Mouse (Mus musculus): ENCODE measurements around the gene Gstm4. TPM values are rescaled to one million over a fixed set of nuclear protein-coding genes. Genes with fewer than 3 reads are reported as not detected.

Gstm4 gene
- polyA plus RNA-seq, 1 experiment from 2014 or later: 12.1 TPM

DNA sequence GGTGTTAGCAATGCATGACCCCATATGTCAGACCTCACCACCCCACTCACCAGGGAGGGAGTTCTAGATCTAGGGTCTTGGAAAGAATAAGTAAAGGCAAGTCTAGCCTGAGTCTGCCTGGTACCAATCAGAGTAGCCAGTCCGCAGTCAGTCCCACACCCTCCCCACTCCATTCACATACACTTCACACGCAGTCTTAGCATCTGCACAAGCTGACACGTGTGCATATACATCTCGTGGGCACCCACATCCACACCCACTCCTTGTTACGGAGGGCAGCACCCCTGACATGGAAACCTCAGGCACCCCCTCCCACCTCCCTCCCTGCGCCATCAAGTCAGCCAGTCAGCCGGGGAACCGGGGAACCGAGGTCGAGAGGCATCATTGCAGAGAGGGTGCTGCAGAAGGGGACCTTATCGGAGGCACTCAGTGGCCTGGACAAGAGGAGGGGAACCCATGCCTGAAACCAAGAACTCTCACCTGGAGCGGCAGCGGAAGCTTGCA lies 40.1 kb upstream of the Gstm4 start:
- H3K27me3 ChIP-seq: no peaks in the 10 kb centered on the region
- peak; percentile 39 for ATAC-seq (ENCODE audit: low FRiP score)
- H3K4me2 ChIP-seq (replicated peaks): peak overlapping the region; percentile 100
- peaks cover 7% of the 10 kb centered on the region; the same call in 1 of the 2 replicates for H3K36me3 ChIP-seq
- peaks cover 57% of the 10 kb centered on the region for H3K4me1 ChIP-seq
- no peaks in the 10 kb centered on the region for H3K9me3 ChIP-seq (replicated peaks)
- H3K9ac ChIP-seq: peak overlapping the region; percentile 78
- peak overlapping the region; percentile 63 for H3K4me3 ChIP-seq
- 13% methylated on average over 13 of the region's 13 CpGs for WGBS
- H3K27ac ChIP-seq: peak overlapping the region; percentile 90

DNA sequence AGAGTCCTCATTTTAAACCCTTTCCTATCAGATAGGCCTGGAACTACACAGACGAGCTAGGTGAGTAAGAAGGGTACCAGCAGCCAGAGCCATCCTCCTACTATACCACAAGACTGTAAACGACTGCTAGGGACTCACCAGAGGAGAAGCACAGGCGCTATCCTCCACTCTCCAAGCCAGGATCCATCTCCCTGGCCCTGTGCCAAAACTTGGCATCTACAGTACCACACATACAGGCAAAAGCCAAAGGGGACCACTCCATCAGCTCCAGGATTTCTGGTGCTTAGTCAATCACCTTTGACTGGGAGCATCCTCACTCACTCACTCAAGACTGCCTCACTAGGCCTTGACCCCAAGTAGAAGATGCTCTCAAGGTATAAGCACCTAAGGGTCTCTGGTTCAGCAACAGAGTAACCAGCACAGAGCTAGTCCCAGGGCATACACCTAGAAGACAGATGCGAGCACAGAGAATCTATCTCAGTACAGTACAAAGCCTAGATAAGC lies 39.3 kb upstream of the Gstm4 start:
- no peak overlapping the region for H3K27ac ChIP-seq
- H3K4me2 ChIP-seq (replicated peaks): peak overlapping the region; percentile 100
- WGBS: 82% methylated on average over 4 of the region's 4 CpGs
- H3K4me3 ChIP-seq: no peak overlapping the region
- no peak for ATAC-seq (ENCODE audit: low FRiP score)
- H3K27me3 ChIP-seq: no peaks in the 10 kb centered on the region
- H3K4me1 ChIP-seq: peaks cover 51% of the 10 kb centered on the region
- H3K9ac ChIP-seq: no peak overlapping the region
- H3K9me3 ChIP-seq (replicated peaks): no peaks in the 10 kb centered on the region
- peaks cover 11% of the 10 kb centered on the region for H3K36me3 ChIP-seq

DNA sequence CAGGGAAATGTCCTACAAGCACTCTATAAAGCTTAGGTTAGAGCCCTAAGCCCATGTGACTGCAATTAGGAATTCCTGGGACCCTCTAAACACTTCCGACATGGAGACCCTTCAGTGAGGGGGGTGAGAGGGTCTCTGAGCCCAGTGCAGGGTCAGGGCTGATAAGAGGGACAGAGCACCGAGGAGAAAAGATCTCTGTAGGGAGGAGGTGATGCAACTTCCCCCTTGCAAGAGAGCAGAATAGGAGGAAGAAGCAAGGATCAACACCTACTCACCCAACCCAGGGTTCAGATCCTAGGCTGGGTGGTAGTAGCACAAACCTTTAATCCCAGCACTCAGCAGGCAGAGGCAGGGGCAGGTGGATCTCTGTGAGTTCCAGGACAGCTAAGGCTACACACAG lies 38.5 kb upstream of the Gstm4 start:
- H3K4me2 ChIP-seq (replicated peaks): no peak overlapping the region
- peaks cover 17% of the 10 kb centered on the region for H3K36me3 ChIP-seq
- no peaks in the 10 kb centered on the region for H3K9me3 ChIP-seq (replicated peaks)
- ATAC-seq (ENCODE audit: low FRiP score): no peak
- no peak overlapping the region for H3K27ac ChIP-seq
- H3K4me1 ChIP-seq: peaks cover 49% of the 10 kb centered on the region
- H3K27me3 ChIP-seq: no peaks in the 10 kb centered on the region
- no peak overlapping the region for H3K4me3 ChIP-seq
- WGBS: 55% methylated on average over 2 of the region's 2 CpGs
- H3K9ac ChIP-seq: 0 out of 2 replicates have a peak overlapping the region, but pooled peaks have one; percentile 9

- Histone ChIP-seq H3K27ac (no peak overlapping the region), H3K4me3 (no peak overlapping the region), H3K9ac (peak overlapping the region; percentile 9; the same call in 1 of the 2 replicates), H3K4me1 (peaks cover 49% of the 10 kb centered on the region), H3K36me3 (peaks cover 25% of the 10 kb centered on the region), H3K4me2 (replicated peaks) (no peak overlapping the region), H3K9me3 (replicated peaks) (no peaks in the 10 kb centered on the region), H3K27me3 (no peaks in the 10 kb centered on the region)
- ATAC-seq (ENCODE audit: low FRiP score): no peak
- 78% methylated on average over 1 of the region's 1 CpGs for WGBS
These were observed 37.7 kb upstream of the Gstm4 start for GRCm38 (mm10) chr3:108082251-108082875.

GRCm38 (mm10) chr3:108081681-108082080 lies 37.0 kb upstream of the Gstm4 start:
- no peak overlapping the region for H3K4me2 ChIP-seq (replicated peaks)
- WGBS: 77% methylated on average over 4 of the region's 4 CpGs
- no peak for ATAC-seq (ENCODE audit: low FRiP score)

DNA sequence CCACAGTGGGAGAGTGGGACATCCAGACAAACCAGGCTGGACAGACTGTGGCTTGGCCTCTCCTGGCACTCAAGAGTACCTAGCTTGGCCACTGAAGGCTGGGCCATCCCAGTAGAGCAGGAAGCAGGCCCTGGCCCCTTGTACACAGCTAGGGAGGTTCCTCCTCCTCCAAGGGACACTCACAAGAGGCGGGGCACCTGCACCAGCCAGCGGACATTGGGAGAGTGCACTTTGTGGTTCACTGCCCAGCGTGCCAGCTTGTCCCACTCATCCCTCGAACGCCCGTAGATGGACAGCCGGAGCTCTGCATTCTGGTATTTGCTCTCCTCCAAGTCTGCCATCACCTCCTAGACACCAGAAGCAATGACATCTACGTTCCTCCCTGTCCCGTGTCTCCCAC lies 32.1 kb upstream of the Gstm4 start:
- peaks cover 12% of the 10 kb centered on the region; the same call in 1 of the 2 replicates for H3K4me1 ChIP-seq

More at GRCm38 (mm10) chr3:108081681-108082080, 37.0 kb upstream of the Gstm4 start:
- Histone ChIP-seq H3K9me3 (replicated peaks) (no peaks in the 10 kb centered on the region), H3K4me1 (peaks cover 48% of the 10 kb centered on the region), H3K4me3 (no peak overlapping the region), H3K9ac (no peak overlapping the region), H3K27me3 (no peaks in the 10 kb centered on the region), H3K27ac (no peak overlapping the region), H3K36me3 (peaks cover 32% of the 10 kb centered on the region)

DNA sequence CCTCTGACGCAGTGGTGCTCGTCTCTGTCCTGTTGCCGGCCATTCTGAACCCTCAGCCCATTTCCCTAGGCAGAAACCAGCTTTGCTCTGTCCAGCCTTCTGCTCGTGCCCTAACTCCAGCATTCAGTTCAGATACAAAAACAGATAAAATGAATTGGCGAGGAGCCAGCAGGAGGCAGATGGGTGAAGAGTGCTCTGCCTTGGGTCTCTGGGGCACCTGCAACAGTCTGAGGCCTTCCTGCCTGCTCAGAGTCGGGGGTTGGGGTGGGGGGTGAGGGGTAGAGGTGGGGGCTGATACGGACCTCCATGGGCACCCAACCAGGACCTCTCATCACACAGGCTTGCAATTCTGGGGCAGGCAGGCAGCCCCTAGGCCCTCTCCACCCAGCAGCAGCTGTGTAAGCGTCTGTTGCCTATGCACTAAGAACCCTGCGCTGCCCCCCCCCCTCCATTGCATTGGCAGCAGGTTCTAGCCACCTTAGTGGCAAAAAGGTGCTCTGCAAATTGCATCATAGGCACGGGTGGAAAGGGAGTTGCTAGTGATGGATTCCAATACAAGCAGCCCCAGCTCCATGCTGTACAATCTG lies 28.4 kb upstream of the Gstm4 start:
- Histone ChIP-seq H3K4me2 (replicated peaks) (no peak overlapping the region), H3K27me3 (no peaks in the 10 kb centered on the region), H3K4me1 (peaks cover 8% of the 10 kb centered on the region; the same call in 1 of the 2 replicates), H3K27ac (no peak overlapping the region), H3K4me3 (no peak overlapping the region), H3K36me3 (peaks cover 42% of the 10 kb centered on the region), H3K9me3 (replicated peaks) (no peaks in the 10 kb centered on the region), H3K9ac (no peak overlapping the region)
- peak; percentile 33; the same call in 1 of the 2 replicates for ATAC-seq (ENCODE audit: low FRiP score)
- WGBS: 64% methylated on average over 10 of the region's 10 CpGs

More for the DNA sequence above, 32.1 kb upstream of the Gstm4 start:
- Histone ChIP-seq H3K27ac (no peak overlapping the region), H3K4me3 (no peak overlapping the region), H3K9me3 (replicated peaks) (no peaks in the 10 kb centered on the region), H3K36me3 (peaks cover 60% of the 10 kb centered on the region), H3K9ac (no peak overlapping the region), H3K4me2 (replicated peaks) (no peak overlapping the region), H3K27me3 (no peaks in the 10 kb centered on the region)
- WGBS: 95% methylated on average over 9 of the region's 9 CpGs
- ATAC-seq (ENCODE audit: low FRiP score): no peak

GRCm38 (mm10) chr3:108070295-108071293 lies 25.9 kb upstream of the Gstm4 start:
- H3K36me3 ChIP-seq: peaks cover 17% of the 10 kb centered on the region
- WGBS: 71% methylated on average over 10 of the region's 10 CpGs
- peaks cover 8% of the 10 kb centered on the region; the same call in 1 of the 2 replicates for H3K4me1 ChIP-seq
- no peak overlapping the region for H3K4me2 ChIP-seq (replicated peaks)
- H3K27ac ChIP-seq: no peak overlapping the region
- H3K4me3 ChIP-seq: no peak overlapping the region
- H3K9ac ChIP-seq: no peak overlapping the region
- H3K9me3 ChIP-seq (replicated peaks): no peaks in the 10 kb centered on the region
- ATAC-seq (ENCODE audit: low FRiP score): no peak
- H3K27me3 ChIP-seq: no peaks in the 10 kb centered on the region

DNA sequence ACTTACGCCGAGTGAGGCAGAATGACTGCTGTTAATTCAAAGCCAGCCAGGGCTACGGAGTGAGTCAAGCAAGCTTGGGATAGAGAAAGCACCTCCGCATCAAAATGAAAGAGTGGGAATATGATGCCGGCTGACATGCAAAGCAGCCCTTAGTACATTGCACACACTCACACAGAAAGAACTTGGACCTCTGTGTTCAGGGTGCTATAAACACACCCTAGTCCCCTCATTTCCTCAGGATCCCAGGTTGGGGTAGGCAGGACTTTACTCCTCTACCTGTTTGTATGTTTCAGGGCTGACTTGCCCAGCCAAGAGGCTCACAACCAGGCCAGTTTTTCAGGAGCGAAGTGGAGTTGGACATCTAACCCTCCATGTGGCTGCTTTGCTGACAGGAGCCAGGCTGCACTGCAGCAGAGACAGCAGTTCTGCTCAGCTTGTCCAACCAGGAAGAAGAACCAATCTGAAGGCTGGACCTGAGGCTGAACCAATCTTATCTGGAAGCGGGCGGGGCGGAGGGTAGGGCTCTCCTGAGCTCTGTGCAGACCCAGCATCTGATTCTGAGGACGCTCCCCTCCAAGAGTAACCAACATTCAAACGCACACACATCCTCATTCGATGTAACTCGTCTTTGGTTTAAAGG lies 24.7 kb upstream of the Gstm4 start:
- 75% methylated on average over 13 of the region's 13 CpGs for WGBS
- no peak overlapping the region for H3K4me2 ChIP-seq (replicated peaks)
- H3K9ac ChIP-seq: no peak overlapping the region
- no peak overlapping the region for H3K4me3 ChIP-seq
- H3K27me3 ChIP-seq: no peaks in the 10 kb centered on the region
- peaks cover 8% of the 10 kb centered on the region; the same call in 1 of the 2 replicates for H3K4me1 ChIP-seq
- no peaks in the 10 kb centered on the region for H3K9me3 ChIP-seq (replicated peaks)
- ATAC-seq (ENCODE audit: low FRiP score): no peak
- H3K27ac ChIP-seq: no peak overlapping the region
- H3K36me3 ChIP-seq: 0 out of 2 replicates have a peak, but pooled peaks cover 5% of the 10 kb centered on the region

DNA sequence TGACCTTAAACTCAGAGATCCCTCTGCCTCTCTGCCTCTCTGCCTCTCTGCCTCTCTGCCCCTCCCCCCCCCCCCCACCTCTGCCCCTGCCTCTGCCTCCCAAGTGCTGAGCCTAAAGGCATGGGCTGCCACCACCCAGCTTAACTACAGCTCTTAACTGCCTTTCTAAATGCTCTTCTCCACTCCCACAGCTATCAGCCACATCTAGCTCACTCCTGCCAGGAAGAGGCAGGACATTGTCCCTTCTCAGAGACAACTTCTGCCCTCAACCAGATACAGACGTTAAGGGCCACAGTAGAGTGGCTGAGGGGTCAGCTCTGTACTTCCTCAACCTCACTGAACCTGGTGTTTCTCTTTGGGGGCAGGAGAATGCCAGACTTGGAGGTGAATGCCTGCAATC lies 24.1 kb upstream of the Gstm4 start:
- Histone ChIP-seq H3K4me1 (peaks cover 8% of the 10 kb centered on the region; the same call in 1 of the 2 replicates), H3K36me3 (no peaks in the 10 kb centered on the region), H3K9me3 (replicated peaks) (no peaks in the 10 kb centered on the region), H3K27me3 (no peaks in the 10 kb centered on the region), H3K27ac (no peak overlapping the region), H3K4me3 (no peak overlapping the region), H3K9ac (no peak overlapping the region), H3K4me2 (replicated peaks) (no peak overlapping the region)
- 46% methylated on average over 1 of the region's 1 CpGs for WGBS
- no peak for ATAC-seq (ENCODE audit: low FRiP score)

DNA sequence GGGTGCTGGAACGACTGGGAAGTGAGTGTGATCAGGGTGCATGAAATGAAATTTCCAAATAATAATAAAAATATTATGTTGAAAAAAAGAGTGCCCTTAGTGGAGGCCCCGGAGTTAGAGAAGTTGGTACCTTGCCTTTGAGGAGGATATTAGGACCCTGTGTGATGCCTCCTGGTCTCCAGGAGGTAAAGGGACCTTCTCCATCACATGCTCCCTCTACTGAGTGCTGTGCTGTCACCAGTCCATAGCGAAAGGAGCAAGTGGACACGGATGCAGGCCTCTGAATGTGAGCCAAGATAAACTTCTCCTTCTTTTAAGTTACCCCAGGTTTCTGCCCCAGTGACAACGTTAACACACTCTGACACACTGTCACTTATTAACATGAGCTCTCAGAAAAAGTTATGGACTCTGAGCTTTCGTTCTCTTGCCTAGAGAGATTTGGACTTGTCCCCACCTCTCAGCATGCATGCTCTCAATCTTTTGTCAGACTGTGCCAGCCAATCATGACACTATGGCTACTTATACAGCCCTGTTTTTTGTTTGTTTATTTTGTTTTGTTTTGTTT lies 22.8 kb upstream of the Gstm4 start:
- H3K27me3 ChIP-seq: no peaks in the 10 kb centered on the region
- H3K4me2 ChIP-seq (replicated peaks): no peak overlapping the region
- no peaks in the 10 kb centered on the region for H3K9me3 ChIP-seq (replicated peaks)
- H3K9ac ChIP-seq: no peak overlapping the region
- no peaks in the 10 kb centered on the region for H3K36me3 ChIP-seq
- no peak overlapping the region for H3K4me3 ChIP-seq
- H3K4me1 ChIP-seq: no peaks in the 10 kb centered on the region
- WGBS: 69% methylated on average over 6 of the region's 6 CpGs
- ATAC-seq (ENCODE audit: low FRiP score): no peak
- no peak overlapping the region for H3K27ac ChIP-seq
